Mouse (Mus musculus) Patski (cell line): ENCODE measurements around the gene Ankmy1. TPM values are rescaled to one million over a fixed set of nuclear protein-coding genes. Genes with fewer than 3 reads are reported as not detected.

ENCODE experiments used
- ATAC-seq: fragments of 100-300 bp; one replicate; pipeline ENCODE4 v1.8.0; 2021
- CTCF ChIA-PET: fragments of 350-600 bp; sonication (Branson Sonifier 250); formaldehyde crosslinking; loops from one replicate; lab custom pipeline; 2022; ENCODE audit warnings: inconsistent platforms; lab: Charles Lee
- POLR2A ChIA-PET: fragments of 350-600 bp; sonication (Branson Sonifier 250); formaldehyde crosslinking; loops from one replicate; lab custom pipeline; 2022; ENCODE audit warnings: antibody characterized with exemption, inconsistent platforms; lab: Charles Lee
- DNase-seq: peaks from one replicate; pipeline ENCODE4 v3.0.0-alpha.2; 2011; ENCODE audit warnings: low read depth, low spot score
- H3K27me3 ChIP-seq: fragments of 371-371 bp; one replicate; pipeline ENCODE4 v1.5.1; 2021
- CTCF ChIP-seq: fragments of 100-300 bp; IDR thresholded peaks from one replicate; pipeline ENCODE4 v1.5.1; 2021
- in situ Hi-C: fragments of 300-500 bp; cut with MboI; formaldehyde crosslinking; loops from 3 replicates; pipeline ENCODE4 v1.11.1; 2018; ENCODE audit warnings: low pct_unique_long_range_greater_than_20kb, mixed read lengths
- polyA plus RNA-seq: library from polyadenylated mRNA; unstranded; gene quantifications from one replicate; pipeline ENCODE4 v1.2.3, GENCODE M21; 2021

Gene Ankmy1
- polyA plus RNA-seq, 1 experiment from 2014 or later, result 0.45 TPM

DNA sequence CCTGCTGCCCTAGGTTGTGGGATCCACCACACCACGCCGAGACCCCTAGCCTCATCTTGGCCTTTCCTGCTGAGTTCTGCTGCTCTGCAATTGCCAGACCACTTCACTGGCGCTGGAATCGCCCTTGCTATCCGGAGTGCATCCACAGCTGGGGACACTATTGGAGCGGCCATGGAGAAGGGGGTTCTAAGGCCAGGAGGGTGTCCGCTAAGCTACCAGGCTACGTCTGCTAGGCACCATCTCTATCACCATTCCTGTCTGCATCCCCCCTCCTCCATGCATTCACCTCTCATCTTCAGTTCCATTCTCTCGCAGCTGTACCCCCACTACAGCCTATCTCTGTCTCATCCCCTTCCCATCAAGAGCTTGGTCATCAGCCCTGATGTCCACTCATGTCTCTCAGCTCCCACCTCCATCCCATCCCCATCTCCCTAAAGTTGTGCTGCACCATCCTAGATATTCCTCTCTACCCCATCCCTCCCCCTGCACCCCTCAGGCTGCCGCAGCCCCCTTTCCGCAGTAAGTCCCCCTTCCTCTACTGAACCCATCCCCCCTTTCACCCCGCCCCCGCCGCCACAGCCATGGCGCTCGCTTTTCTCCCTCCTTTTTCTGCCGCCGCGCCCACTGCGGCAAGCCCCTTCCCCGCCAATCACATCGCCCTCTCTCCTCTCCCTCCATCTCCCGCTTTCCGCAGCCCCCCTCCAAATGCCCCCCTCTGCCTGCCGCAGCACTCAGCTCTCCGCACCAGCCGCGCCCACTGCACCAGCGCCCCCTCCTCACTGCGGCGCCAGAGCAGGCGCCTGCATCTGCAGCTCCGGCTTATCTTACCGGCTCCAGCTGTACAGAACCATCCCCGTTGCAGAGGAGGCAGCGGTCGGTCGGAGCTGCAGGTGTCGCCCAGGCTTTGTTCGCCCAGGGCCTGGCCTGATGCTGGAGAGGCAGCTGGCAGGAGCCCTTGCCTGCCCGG, 54.5 kb downstream of the Ankmy1 start:
- ATAC-seq (no peak), DNase-seq (no peak)
- no peak for TF ChIP-seq CTCF
- in situ Hi-C loops, result no loop called here
- no peaks in the 10 kb centered on the region for H3K27me3 ChIP-seq
- POLR2A ChIA-PET, result interaction anchor here (0.7 kb wide), 1 partner anchor 11 kb away, joined by 5 read pairs; no protein-coding TSS in a partner anchor
- CTCF ChIA-PET, result interaction anchor here (1.3 kb wide), 1 partner anchor 14 kb away, joined by 3 read pairs; no protein-coding TSS in a partner anchor

DNA sequence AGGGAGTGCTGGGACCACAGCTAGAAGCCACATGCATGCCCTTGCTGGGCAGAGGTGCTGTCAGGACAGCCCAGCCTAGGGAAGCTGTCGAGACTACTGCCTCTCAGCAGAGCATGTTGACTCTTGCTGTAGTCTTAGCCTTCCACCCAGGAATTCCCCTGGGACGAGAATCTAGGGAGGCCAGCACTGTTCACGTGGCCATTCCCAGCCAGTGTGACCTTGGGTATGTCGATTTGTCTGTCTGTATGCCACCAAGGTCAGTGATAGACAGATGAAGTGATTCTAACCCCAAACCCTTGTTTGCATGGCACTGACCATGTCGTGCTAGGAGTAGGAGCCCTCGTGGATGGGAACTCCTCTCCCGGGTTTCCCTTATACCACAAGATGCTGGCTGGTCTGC, 56.8 kb downstream of the Ankmy1 start:
- DNase-seq, result no peak
- ChIA-PET CTCF (interaction anchor here (0.8 kb wide), 1 partner anchor 12 kb away, joined by 3 read pairs; no protein-coding TSS in a partner anchor), POLR2A (no interaction called here)
- no peak for TF ChIP-seq CTCF
- in situ Hi-C loops, result no loop called here
- no peak for ATAC-seq
- H3K27me3 ChIP-seq, result no peaks in the 10 kb centered on the region

DNA sequence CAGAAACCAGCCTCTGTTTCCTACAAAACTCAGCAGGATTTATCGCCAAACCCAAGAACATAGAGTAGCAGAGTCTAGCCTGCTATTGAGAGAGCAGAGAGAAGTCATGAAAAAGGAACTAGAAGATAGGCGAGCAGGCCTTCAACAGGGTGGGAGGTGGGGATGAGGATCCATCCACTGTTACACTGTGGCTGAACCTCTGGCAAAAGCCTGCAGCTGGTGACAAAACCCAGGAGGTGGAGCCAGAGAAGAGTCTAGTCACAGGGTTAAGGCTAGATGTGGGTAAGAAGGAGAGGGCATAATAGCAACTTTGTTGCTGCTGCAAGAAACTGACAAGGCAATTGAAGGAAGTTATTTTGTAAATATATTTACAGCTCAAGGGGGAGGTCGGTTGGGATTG, 61.3 kb downstream of the Ankmy1 start:
- POLR2A ChIA-PET, result interaction anchor here (1.0 kb wide), 2 partner anchors 26 to 54 kb away, joined by 3 read pairs; no protein-coding TSS in a partner anchor
- CTCF ChIA-PET, result interaction anchor here (1.0 to 1.3 kb wide), 3 partner anchors 52 to 66 kb away, joined by 3 read pairs; partner anchors contain the start of gene Dusp28
- DNase-seq, result no peak
- H3K27me3 ChIP-seq, result no peaks in the 10 kb centered on the region
- in situ Hi-C loops, result loop anchor here (5.0 kb wide), 1 partner anchor 56 kb away; no protein-coding TSS in a partner anchor
- TF ChIP-seq CTCF, result no peak
- no peak for ATAC-seq

DNA sequence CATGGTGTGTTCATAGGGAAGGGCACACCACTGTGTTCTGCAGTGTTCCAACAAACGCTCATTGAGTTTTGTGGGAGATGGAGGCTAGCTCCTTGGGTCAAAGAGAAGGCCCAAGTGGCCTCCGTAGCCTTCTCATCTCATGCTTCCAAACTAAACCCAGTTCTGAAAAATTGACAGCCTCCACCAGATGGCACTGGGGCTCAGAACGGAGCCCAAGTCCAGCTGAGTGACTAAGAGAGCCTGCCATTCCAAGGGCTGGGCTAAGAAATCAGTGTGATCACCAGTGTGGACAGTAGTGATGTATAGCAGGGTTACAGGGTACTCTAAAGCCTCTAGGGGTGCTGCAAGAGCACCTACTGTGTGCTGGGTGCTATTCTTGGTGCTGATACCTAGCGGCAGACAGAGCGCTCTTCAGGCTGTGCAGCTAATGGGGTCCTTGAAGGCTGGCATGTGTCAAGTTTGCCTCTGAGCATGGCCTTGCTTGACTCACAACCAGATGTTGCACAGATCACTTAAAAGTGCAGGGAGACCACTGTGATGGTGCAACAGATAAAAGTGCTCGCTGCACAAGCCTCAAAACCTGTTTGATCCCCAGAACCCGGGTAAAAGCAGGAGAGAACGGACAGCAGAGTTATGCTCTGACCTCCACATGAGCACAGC, 62.3 kb downstream of the Ankmy1 start:
- ATAC-seq, result no peak
- in situ Hi-C loops, result loop anchor here (5.0 kb wide), 1 partner anchor 57 kb away; no protein-coding TSS in a partner anchor
- no peaks in the 10 kb centered on the region for H3K27me3 ChIP-seq
- no peak for DNase-seq
- ChIA-PET POLR2A (no interaction called here), CTCF (interaction anchor here (0.9 to 2.0 kb wide), 6 partner anchors 9 to 87 kb away, joined by 3 to 9 read pairs (median 3); partner anchors contain the start of gene Dusp28)
- no peak for TF ChIP-seq CTCF

DNA sequence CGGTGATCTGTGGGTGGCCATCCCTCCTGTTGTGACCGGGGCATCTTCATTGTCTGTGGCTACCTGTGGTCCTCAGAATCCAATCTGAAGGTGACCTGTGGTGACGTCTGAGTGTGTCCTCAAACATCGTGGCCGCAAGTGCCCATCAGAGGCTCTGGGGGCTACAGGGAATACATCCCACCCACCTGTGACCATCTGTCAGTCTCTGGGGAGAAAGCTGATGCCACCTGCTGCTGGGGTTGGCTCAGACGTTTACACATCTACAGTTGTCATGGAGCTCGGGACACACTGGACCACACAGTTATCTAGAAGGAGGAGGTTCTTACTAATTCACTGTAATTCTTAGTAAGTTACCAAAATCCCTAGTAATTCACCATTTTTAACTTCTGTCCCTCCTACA, 63.5 kb downstream of the Ankmy1 start:
- ChIA-PET CTCF (interaction anchor here (0.9 to 2.0 kb wide), 3 partner anchors 11 to 64 kb away, joined by 3 to 9 read pairs (median 3); no protein-coding TSS in a partner anchor), POLR2A (no interaction called here)
- ATAC-seq, result no peak
- in situ Hi-C loops, result loop anchor here (5.0 kb wide), 1 partner anchor 132 kb away; no protein-coding TSS in a partner anchor
- no peak for DNase-seq
- H3K27me3 ChIP-seq, result no peaks in the 10 kb centered on the region
- no peak for TF ChIP-seq CTCF

DNA sequence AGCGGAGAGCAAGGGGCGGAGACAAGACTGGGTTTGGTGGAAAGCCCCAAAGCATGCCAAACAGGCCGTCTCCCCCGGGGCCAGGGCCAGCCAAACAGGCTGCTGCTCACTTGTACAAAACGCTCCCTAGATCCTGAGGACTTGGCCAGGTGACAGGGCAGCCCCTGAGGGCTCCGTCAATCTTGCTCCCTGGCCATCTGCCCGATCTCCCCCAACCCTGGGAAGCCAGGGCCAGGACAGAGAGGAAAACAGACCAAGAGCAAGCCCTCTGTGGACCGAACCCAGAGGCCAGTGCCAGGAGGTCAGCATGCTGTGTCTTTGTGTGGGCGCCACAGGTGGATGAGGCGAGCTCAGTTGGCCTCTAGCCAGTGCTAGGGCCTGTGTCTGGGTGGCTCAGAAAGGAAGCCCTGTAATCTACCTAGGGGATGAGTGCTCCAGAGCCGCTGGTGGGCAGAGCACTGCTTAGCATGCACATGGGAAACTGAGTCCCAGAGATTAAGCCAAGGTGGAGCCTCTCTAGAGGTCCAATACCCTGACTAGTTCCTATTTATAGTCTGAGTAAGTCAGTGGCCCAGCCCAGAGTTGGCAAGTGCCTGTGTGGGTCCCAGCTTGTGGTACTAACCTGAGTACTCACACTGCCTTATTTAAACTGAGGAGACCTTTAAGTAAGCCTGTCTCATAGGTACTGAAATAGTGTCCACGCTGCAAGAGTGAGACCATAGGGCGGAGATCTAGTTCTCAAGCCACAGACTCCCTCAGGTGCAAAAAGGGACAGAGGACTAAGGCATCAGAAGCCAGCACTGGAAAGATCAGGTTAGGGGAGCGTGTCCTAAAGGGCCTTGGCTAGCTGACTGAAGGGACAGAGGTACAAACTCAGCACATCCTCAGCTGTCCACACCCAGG, 64.5 kb downstream of the Ankmy1 start:
- ChIA-PET POLR2A (no interaction called here), CTCF (no interaction called here)
- TF ChIP-seq CTCF, result no peak
- no peak for DNase-seq
- in situ Hi-C loops, result loop anchor here (5.0 kb wide), 1 partner anchor 131 kb away; no protein-coding TSS in a partner anchor
- H3K27me3 ChIP-seq, result no peaks in the 10 kb centered on the region
- ATAC-seq, result no peak

DNA sequence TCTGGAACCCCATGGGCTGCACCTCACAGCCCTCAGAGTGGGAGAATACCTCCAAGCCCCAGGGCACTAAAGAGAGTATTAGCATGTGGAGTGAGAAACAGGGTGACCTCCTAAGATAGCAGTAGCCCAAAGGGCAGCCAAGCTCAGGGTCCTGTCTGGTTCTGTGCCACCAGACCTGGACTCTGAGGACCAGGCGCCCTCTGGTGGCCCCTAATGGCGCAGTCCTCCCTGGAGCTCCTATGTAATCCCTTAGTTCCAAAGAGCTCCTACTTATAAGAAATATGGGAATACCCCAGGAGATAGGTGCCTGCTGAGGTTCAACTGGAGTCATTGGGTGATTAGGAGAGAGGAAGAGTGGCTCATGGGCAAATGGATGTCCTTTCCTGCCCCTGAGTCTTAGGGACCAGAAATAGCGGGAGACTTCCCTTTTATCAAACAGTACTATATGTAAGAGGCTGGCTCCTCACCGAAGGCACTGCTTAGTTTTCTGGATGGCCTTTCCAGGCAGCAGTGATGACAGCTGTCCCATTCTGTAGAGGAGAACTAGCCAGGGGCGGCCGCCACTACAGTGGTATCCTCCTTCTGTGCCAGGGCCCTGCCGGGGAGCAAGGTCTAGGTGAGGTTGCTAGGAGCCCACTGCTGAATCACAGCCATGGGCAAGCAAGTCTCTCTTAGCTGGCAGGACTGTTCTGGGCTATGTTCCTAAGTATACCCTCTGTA, 68.6 kb downstream of the Ankmy1 start:
- no peak for ATAC-seq
- POLR2A ChIA-PET, result interaction anchor here (0.8 to 1.6 kb wide), 5 partner anchors 88 to 138 kb away, joined by 3 to 5 read pairs (median 3); no protein-coding TSS in a partner anchor
- in situ Hi-C loops, result no loop called here

DNA sequence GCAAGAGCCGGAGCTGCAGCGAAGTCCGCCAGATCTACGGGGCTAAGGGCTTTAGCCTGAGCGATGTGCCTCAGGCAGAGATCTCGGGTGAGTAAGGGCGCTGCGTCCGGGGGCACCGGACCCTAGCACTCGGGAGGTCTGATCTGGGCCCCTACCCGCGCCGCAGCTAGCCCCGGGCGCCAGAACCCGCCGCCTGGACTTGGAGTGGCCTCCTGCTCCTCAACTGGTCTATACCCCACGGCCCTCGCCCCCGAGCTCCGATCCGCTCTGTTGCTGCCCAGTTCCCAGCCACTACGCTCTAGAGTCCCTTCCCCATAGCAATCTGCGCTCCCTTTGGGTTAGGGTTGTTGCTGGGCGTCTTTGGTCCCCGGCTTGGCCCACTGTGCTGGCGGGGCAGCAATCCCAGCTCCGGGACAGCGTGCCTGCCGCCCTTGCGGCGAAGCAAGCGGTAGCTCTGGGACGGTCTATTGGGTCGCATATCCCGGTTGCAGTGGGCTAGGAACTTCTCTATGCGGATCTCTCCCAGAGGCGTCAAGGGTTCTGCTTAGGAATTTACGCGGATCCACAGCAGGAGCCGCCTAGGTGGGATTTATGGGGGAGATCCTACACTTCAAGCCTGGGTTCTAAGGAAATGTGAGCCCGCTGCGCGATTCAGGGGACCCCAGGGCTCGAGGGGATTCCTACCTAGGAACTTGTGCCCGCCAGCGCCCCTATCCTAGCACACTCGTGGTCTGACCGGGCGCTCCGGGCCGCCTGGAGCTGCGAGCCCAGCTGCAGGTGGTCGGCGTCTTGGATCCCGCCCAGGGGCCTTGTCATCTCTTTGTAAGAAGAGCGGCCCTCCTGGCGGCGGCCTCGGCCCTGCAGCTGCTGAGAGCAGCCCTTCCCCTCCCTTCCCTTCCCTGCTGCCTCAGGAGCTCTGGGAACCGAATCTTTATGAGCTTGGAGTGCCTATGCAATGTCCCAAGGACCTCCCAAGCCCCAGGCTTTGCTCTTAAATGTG, 70.4 kb downstream of the Ankmy1 start:
- POLR2A ChIA-PET, result interaction anchor here (0.9 to 1.3 kb wide), 7 partner anchors 17 to 184 kb away, joined by 3 to 5 read pairs (median 4); partner anchors contain the start of gene Otos
- TF ChIP-seq CTCF, result no peak
- CTCF ChIA-PET, result interaction anchor here (0.9 to 6.6 kb wide), 8 partner anchors 11 to 183 kb away, joined by 3 to 66 read pairs (median 5); partner anchors contain the start of gene Otos
- DNase-seq (no peak), ATAC-seq (peak; percentile 31)
- no peaks in the 10 kb centered on the region for H3K27me3 ChIP-seq
- in situ Hi-C loops, result no loop called here

More for the DNA sequence above, 68.6 kb downstream of the Ankmy1 start:
- no peaks in the 10 kb centered on the region for H3K27me3 ChIP-seq
- no peak for DNase-seq
- TF ChIP-seq CTCF, result no peak
- CTCF ChIA-PET, result interaction anchor here (1.0 to 6.6 kb wide), 23 partner anchors 9 to 220 kb away, joined by 3 to 66 read pairs (median 4); partner anchors contain the start of gene Otos
